Mouse (Mus musculus) large intestine, adult 2 months (tissue): ENCODE results near the gene Vma21. TPM values are rescaled to one million over a fixed set of nuclear protein-coding genes. Genes with fewer than 3 reads are reported as not detected.

Experiments
- DNase-seq: peaks from one replicate; pipeline ENCODE4 v3.0.0-alpha.2; 2012; ENCODE audit warnings: low read depth, low spot score
- WGBS: fragments of 180-500 bp; shearing (Covaris S2); methylation state at CpG from one replicate; pipeline ENCODE4 v1.1.7; 2018; 5-methylcytosine and 5-hydroxymethylcytosine counted together
- polyA plus RNA-seq: library from polyadenylated mRNA; depleted of rRNA; stranded (reverse); fragments of >200 nt; gene quantifications from 2 replicates; pipeline ENCODE4 v1.2.3, GENCODE M21; 2012; rRNA removed

Vma21 gene
- polyA plus RNA-seq, result 2.0 and 2.6 TPM in 2 replicates

DNA sequence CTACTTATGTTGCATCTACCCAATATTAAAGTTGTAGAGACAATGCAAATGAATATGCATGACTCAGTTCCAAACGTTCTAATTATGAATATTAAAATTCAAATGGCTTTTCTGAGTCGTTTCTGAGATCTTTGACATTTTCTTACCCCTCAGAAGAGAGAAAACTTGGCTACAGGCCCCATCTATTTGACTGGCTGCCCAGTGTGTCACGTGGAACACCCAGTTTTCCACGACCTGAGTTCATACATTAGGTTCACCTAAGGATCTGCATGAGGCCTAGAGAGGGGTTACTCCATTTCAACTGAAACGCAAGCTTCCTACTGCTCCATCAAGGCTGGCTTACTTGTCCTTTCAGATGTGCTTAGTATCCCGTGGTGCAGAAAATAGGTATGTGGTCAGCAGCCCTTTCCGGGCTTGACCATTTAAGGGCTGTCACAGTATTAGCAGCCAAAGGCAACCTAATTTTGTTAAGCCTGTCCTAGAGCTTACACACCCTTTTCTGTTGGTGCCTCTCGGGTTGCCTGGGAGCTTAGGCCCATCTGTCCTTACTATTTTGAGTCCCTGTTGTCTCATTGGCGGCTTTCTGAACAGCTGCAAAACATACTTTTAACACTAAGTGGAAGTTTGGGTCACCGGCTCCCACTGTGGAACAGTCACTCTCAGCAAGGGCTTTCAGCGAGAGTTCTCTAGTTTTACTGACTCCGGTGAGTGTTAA, at the start of gene Vma21:
Vma21 (plus strand) TSS at position 294 of the 715 bp plus-strand sequence.
- DNase-seq, result no peak

DNA sequence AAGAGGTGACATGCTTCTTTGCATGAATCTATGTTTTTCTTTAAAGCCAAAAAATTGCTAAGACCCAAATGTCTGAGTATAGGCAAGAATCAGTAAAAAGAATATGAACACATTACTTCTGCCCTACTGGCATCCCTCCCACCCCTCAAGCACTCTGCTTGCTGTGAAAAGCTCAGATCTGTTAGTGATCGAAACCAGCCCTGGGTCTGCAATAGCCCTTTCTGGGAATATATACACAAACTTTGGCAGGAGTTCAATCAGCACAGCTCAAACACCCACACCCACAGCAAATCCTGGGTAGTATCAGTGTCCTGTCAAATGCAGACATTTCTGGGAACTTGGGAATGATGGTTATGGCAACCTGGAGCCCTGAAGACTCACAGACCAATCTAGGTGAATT, 47.8 kb upstream of the Vma21 start:
- no peak for DNase-seq
- WGBS, result 50% methylated on average over 1 of the region's 1 CpGs

More for the DNA sequence above, at the start of gene Vma21:
- WGBS, result 32% methylated on average over 12 of the region's 12 CpGs

DNA sequence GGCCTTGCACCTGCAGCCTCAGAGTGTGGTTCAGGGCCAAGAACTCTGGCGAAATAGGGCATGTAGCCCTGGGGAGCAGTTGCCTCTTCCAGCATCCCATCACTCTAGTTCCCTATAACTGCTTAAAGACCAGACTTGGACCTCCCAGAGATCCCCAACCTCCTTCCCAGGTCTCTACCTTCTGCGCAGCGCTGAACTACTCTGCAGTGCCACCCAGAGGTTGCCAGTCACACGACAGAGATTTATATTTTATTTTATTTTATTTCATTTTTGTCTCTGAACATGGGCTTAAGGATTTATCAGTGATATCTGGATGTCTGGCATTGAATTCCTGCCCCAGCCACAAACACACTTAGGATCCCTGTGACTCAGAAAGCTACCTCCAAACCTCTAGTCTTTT, 24.6 kb upstream of the Vma21 start:
- no peak for DNase-seq
- WGBS, result 19% methylated on average over 4 of the region's 4 CpGs

DNA sequence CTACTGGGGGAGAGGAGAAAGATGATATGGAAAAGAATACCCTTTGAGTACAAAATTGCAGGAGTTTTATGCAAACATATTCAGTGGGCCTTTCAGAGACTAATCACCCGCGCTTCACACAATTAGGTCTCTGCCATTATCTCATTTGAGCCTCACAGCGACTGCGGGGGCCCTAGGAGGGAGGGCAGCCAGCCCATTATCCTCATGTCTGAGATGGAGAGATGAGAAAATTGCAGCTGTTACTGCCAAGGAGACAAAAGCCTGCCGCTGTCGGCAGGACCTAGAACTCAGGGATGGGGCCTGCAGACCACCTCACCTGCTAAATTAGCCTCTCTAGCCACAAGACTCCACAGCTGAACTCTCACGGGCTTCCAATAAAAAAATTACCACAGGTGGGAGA, 18.0 kb upstream of the Vma21 start:
- no peak for DNase-seq
- WGBS, result 68% methylated on average over 7 of the region's 7 CpGs

DNA sequence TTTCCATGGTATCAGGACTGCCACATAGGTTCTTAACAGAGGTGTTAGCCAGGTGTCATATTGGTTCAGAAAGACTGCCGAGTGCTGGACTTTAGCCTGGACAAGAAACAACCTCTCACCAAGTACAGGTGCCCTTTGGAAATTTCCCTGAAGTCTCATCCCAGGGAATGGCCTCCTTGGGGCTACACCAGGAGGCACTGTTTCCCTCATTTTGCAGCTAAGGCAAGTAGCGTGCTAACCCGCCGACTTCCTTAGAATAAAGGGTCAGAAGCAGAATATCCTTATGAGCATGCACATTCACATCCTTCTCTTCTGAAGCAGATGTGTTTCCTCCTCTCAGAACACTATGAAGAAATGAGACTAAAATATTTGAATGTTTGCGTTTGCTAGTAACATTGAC, 16.8 kb upstream of the Vma21 start:
- 53% methylated on average over 5 of the region's 5 CpGs for WGBS
- no peak for DNase-seq

DNA sequence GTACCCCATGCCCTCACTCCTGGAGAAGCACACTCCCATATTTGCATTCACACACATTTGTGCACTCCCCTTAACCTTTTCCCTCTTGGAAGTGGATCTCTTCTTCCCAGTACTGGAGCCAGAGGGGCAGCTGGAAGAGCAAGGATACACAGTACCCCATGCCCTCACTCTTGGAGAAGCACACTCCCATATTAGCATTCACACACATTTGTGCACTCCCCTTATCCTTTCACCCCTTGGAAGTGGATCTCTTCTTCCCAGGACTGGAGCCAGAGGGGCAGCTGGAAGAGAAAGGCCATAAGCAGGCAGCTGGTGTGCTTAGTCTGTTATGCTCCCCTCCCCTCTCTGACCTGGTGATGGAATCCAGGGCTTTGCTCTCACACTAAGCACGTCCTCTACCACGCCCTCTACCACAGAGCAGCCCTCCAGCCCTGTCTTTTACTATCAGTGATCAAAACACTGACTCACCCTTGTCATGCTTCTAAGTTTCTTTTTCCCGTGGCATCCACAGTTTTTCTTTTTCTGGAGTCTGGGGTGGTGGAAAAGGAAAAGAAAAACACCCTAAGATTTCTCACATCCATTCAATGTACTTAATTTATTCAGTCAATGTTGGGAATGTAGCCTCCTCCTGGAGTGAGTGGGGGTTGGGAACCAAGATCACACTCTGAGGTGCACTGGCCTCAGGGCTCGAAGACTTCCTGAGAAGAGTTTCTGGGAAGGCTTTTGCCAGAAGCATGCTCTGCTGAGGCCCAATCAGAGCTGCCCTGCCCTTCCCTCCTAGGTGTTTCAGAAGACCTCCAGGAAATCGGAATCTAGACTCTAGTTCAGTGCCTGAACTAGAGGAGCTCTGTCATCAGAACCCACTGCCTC, 3.5 kb upstream of the Vma21 start:
- 37% methylated on average over 5 of the region's 5 CpGs for WGBS
- no peak for DNase-seq

DNA sequence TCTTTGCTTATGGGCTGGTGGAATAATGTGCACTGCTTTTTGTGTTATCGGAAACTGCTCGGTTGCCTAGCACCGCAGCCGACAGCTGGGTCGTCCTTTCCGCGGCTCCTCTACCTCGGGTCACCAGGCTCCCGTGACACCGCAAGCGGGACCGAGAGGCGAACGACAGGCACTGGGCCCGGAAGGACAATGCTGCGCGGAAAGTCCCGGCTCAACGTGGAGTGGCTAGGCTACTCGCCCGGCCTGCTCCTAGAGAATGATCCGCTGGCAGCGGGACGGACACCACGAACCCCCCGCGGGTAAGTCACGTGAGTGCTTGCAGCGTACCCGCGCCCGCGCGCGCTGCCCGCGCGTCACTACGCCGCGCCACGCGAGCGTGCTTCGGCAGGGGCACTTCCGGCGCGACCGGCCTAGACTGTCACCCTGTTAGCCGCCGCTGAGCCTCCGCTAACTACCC, 705 bp downstream of the Vma21 start:
- WGBS, result 18% methylated on average over 52 of the region's 52 CpGs
- peak; percentile 29 for DNase-seq

DNA sequence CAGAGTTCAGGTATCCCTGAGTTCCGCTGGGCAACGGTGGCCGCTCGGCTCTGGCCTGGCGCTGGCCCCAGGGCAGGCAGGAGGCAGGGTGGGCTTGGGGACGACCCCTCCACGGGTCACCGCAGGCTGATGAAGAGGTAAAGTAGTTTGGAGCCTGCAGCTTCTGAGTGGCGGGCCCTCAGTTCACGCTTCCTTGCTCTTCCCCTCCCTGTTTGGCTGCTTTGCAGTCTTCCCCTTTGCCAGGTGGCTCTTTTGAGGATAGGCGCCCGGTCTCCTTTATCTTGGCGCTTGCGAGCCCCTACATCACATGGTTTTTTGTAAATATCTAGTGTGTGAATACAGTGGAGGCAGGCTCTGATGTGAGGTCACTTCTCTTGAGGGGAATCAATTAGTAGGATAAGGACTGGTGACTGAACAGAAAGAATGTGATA, 1.2 kb downstream of the Vma21 start:
- no peak for DNase-seq
- whole genome bisulfite sequencing, result 15% methylated on average over 14 of the region's 14 CpGs

DNA sequence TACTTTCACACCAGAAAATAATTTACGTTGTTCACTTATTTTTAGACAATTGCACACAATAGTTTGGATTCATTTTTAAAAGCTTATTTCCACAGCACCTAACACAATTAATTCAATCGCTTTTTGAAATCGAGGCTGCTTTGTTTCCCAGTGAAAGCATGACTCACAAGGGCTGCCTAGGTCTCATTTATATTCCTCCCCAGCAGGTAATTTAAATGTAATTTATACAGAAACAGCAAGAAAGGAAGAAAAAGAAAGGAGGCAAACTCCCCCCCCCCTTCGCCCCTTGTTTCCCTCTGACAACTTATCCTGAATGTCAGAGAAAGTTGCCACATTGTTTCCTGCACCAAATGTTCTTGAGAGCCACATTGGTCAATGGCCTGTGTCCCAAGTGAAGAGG, 23.2 kb downstream of the Vma21 start:
- no peak for DNase-seq
- WGBS, result 79% methylated on average over 4 of the region's 4 CpGs

DNA sequence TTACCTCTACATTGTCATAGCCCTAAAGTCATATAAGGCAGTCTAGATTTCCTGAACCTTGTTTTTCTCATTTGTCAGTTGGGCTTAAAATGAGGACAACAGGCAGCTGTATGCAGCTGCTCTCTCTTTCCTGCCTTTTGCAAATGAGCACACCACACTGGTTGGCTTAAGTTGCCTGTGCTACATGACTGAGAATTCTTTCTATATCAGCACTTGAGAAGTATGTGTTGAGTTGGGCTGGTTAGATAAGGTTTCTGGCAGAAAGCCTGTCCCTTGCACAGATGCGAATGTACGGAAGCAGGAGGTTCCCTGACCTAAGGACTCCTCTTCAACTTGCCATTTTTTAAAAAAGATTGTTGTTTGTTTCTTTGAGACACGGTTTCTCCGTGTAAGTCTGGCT, 31.0 kb downstream of the Vma21 start:
- 80% methylated on average over 4 of the region's 4 CpGs for WGBS
- no peak for DNase-seq

DNA sequence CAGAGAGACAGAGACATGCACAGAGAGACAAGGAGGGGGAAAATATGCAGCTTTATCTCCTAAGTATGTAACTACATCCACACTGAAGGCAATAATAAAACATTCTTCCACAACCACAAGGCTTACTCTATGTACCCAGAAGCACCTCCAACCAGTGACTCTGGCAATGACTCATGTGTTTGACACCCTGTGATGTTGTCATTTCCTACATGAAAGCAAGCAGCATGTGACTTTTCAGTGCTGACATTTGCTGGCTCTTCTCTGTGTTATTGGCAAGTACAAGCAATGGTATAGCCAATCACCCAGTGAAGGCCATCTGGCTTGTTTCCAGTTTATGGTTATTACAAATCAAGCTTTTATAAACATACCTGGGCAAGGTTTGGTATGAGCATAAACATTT, 38.1 kb downstream of the Vma21 start:
- no peak for DNase-seq

Other genes starting within 250 kb of the Vma21 start
- 0.09 and 0.11 TPM in 2 replicates for gene Gpr50, start 152.3 kb upstream of the Vma21 start, polyA plus RNA-seq
- gene Gm1141, start 105.1 kb downstream of the Vma21 start, polyA plus RNA-seq, result 0.05 and 0.19 TPM in 2 replicates
- 0.48 and 0.49 TPM in 2 replicates for gene Prrg3, start 146.7 kb downstream of the Vma21 start, polyA plus RNA-seq
- gene Fate1, start 157.1 kb downstream of the Vma21 start, polyA plus RNA-seq, result not detected in 2 replicates
- gene Cnga2, start 175.9 kb downstream of the Vma21 start, polyA plus RNA-seq, result not detected in 2 replicates